Mouse (Mus musculus): Measurements from ENCODE around the gene Clec2g. TPM values are rescaled to one million over a fixed set of nuclear protein-coding genes. Genes with fewer than 3 reads are reported as not detected.

Gene Clec2g
- polyA plus RNA-seq, 1 experiment from 2014 or later: not detected

Other genes starting within 250 kb of the Clec2g start
- not detected in 2 replicates for gene Klrb1, start 211.3 kb upstream of the Clec2g start, polyA plus RNA-seq (2016; fragmentation: Nextera tagmentation; extraction: Ambion mirVana)
- not detected in 2 replicates for gene Klrb1c, start 145.2 kb upstream of the Clec2g start, polyA plus RNA-seq (2016; fragmentation: Nextera tagmentation; extraction: Ambion mirVana)
- not detected in 2 replicates for gene Gm44511, start 108.1 kb upstream of the Clec2g start, polyA plus RNA-seq (2016; fragmentation: Nextera tagmentation; extraction: Ambion mirVana)
- not detected in 2 replicates for gene Klrb1b, start 108.0 kb upstream of the Clec2g start, polyA plus RNA-seq (2016; fragmentation: Nextera tagmentation; extraction: Ambion mirVana)
- gene Clec2i, start 46.8 kb upstream of the Clec2g start, polyA plus RNA-seq (2016; fragmentation: Nextera tagmentation; extraction: Ambion mirVana): not detected in 2 replicates
- 0.98 and 1.8 TPM in 2 replicates for gene BC035044, start 43.3 kb upstream of the Clec2g start, polyA plus RNA-seq (2016; fragmentation: Nextera tagmentation; extraction: Ambion mirVana)
- 0.22 and 0.51 TPM in 2 replicates for gene Klrb1f, start 111.5 kb downstream of the Clec2g start, polyA plus RNA-seq (2016; fragmentation: Nextera tagmentation; extraction: Ambion mirVana)
- not detected in 2 replicates for gene Clec2e, start 166.5 kb downstream of the Clec2g start, polyA plus RNA-seq (2016; fragmentation: Nextera tagmentation; extraction: Ambion mirVana)
- not detected in 2 replicates for gene Clec2d, start 246.2 kb downstream of the Clec2g start, polyA plus RNA-seq (2016; fragmentation: Nextera tagmentation; extraction: Ambion mirVana)